Mouse (Mus musculus) liver, embryonic 14.5 days (tissue): ENCODE data around the gene Donson.

Source experiments
- CTCF ChIP-seq: IDR thresholded peaks from 2 replicates; pipeline ENCODE4 v1.5.1; 2016; ENCODE audit warnings: antibody characterized with exemption, low read depth, control low read depth
- EP300 ChIP-seq: IDR thresholded peaks from 2 replicates; pipeline ENCODE4 v1.6.1; 2016; ENCODE audit warnings: antibody characterized with exemption, low read depth

DNA sequence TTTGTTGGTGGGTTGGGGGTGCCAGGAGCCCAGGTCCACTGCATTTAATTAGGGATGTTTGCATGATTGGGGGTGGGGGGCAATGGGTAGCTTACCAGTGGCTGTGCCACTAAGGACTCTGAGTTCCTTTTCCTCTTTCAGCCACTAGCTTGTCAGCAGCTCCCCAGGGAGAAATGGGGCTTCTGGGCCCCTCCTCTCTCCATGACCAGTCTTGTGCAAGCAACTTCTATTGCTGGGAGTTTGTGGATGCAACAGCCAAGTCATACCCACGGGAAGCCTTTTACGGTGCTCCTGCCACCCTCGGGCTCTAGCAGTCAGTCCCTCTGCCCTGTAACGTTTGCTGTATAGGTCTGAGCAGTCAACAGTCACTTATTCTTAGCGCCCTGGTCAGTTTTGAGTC is 46.2 kb upstream of the Donson start:
- TF ChIP-seq CTCF (no peak), EP300 (no peak)
